Mouse (Mus musculus): ENCODE measurements at regions not wholly inside any gene's neighbourhood (a gene's known extent, or its start where the extent isn't known, plus 50 kb on each side); places are given as distances from the start of the nearest gene placed in this dataset.

DNA sequence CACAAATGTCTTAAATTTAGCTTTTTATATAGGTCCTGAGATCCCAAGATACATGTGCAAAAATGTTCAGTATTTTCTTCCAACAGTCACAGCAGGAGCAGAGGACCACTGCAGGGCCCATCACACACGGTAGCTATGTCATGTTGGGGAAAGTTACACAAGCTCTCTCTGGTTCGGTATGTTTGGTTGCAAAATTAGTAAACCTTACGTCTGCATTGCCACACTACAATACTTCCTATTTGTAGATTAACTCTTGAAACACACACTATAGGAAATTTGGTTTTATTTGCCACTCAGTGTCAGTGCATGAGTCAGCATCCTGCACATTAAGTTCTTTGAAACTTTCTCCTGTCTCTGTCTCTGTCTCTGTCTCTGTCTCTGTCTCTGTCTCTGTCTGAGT lies 82.0 kb downstream of the Cth start:
- H3K9ac ChIP-seq (ENCODE audit: low read depth, low read length), result no peak overlapping the region
- no peaks in the 10 kb centered on the region for H3K27me3 ChIP-seq (ENCODE audit: control insufficient read depth, insufficient read depth, low read length)
- H3K79me2 ChIP-seq (replicated peaks; ENCODE audit: control insufficient read depth, insufficient read depth, low read length), result no peaks in the 10 kb centered on the region
- no peak for TF ChIP-seq POLR2A (IDR thresholded peaks at IDR 0.05; ENCODE audit: insufficient read depth, low read depth, low read length)
- TF ChIP-seq EP300 (IDR thresholded peaks at IDR 0.05; ENCODE audit: insufficient read depth, low read depth, low read length), result no peak
- TF ChIP-seq CTCF (IDR thresholded peaks at IDR 0.05), result no peak
- intact Hi-C loops (cut with DNase I), result no loop called here
- no peak overlapping the region for H3K27ac ChIP-seq
- no peaks in the 10 kb centered on the region for H3K4me1 ChIP-seq (ENCODE audit: control insufficient read depth, insufficient read depth, low read length)
- DNase-seq, result no peak
- H3K36me3 ChIP-seq (ENCODE audit: control insufficient read depth, insufficient read depth, low read length), result no peaks in the 10 kb centered on the region
- no peak overlapping the region for H3K4me3 ChIP-seq
- WGBS, result 58% methylated on average over 3 of the region's 3 CpGs

- no peak for DNase-seq
- H3K27me3 ChIP-seq (ENCODE audit: control insufficient read depth, insufficient read depth, low read length), result no peaks in the 10 kb centered on the region
- H3K9ac ChIP-seq (ENCODE audit: low read depth, low read length), result no peak overlapping the region
- TF ChIP-seq CTCF (IDR thresholded peaks at IDR 0.05) (no peak), EP300 (IDR thresholded peaks at IDR 0.05; ENCODE audit: insufficient read depth, low read depth, low read length) (no peak), POLR2A (IDR thresholded peaks at IDR 0.05; ENCODE audit: insufficient read depth, low read depth, low read length) (no peak)
- intact Hi-C loops (cut with DNase I), result no loop called here
- H3K4me1 ChIP-seq (ENCODE audit: control insufficient read depth, insufficient read depth, low read length), result no peaks in the 10 kb centered on the region
- H3K4me3 ChIP-seq, result no peak overlapping the region
- no peaks in the 10 kb centered on the region for H3K36me3 ChIP-seq (ENCODE audit: control insufficient read depth, insufficient read depth, low read length)
- no peaks in the 10 kb centered on the region for H3K79me2 ChIP-seq (replicated peaks; ENCODE audit: control insufficient read depth, insufficient read depth, low read length)
- WGBS, result 71% methylated on average over 2 of the region's 2 CpGs
- no peak overlapping the region for H3K27ac ChIP-seq
These were observed 83.6 kb downstream of the Cth start for GRCm38 (mm10) chr3:157841164-157841719.

- H3K9ac ChIP-seq (ENCODE audit: low read depth, low read length), result no peak overlapping the region
- TF ChIP-seq EP300 (IDR thresholded peaks at IDR 0.05; ENCODE audit: insufficient read depth, low read depth, low read length) (no peak), POLR2A (IDR thresholded peaks at IDR 0.05; ENCODE audit: insufficient read depth, low read depth, low read length) (no peak), CTCF (IDR thresholded peaks at IDR 0.05) (no peak)
These were observed 120.6 kb downstream of the Cth start for GRCm38 (mm10) chr3:157804307-157804706.

DNA sequence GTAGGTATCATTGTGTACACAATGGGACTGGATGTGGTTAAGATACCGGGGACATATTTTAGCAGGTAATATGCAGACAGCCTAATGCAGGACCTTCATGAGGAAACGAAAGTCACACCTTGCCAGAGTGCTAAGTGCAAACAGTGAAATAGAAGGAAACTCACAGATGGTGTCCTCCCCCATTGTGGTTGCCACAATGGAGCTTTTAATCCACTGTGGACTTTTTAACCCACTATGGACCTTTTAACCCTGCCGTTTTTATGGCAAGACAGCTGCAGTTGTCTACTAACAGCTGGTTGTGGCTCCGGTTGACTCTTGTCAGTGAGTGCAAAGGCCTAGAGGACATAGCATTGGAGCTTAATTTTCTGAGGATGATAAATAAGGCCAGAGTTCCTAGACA lies 121.5 kb downstream of the Cth start:
- H3K79me2 ChIP-seq (replicated peaks; ENCODE audit: control insufficient read depth, insufficient read depth, low read length), result no peaks in the 10 kb centered on the region
- H3K27ac ChIP-seq, result no peak overlapping the region
- TF ChIP-seq CTCF (IDR thresholded peaks at IDR 0.05) (no peak), POLR2A (IDR thresholded peaks at IDR 0.05; ENCODE audit: insufficient read depth, low read depth, low read length) (no peak), EP300 (IDR thresholded peaks at IDR 0.05; ENCODE audit: insufficient read depth, low read depth, low read length) (no peak)
- DNase-seq, result no peak
- no peaks in the 10 kb centered on the region for H3K4me1 ChIP-seq (ENCODE audit: control insufficient read depth, insufficient read depth, low read length)
- no peaks in the 10 kb centered on the region for H3K36me3 ChIP-seq (ENCODE audit: control insufficient read depth, insufficient read depth, low read length)
- no peak overlapping the region for H3K4me3 ChIP-seq
- no peaks in the 10 kb centered on the region for H3K27me3 ChIP-seq (ENCODE audit: control insufficient read depth, insufficient read depth, low read length)
- 82% methylated on average over 4 of the region's 4 CpGs for WGBS
- H3K9ac ChIP-seq (ENCODE audit: low read depth, low read length), result no peak overlapping the region
- intact Hi-C loops (cut with DNase I), result no loop called here

More at GRCm38 (mm10) chr3:157804307-157804706, 120.6 kb downstream of the Cth start:
- Histone ChIP-seq H3K79me2 (replicated peaks; ENCODE audit: control insufficient read depth, insufficient read depth, low read length) (no peaks in the 10 kb centered on the region), H3K4me3 (no peak overlapping the region), H3K27ac (no peak overlapping the region), H3K27me3 (ENCODE audit: control insufficient read depth, insufficient read depth, low read length) (no peaks in the 10 kb centered on the region), H3K4me1 (ENCODE audit: control insufficient read depth, insufficient read depth, low read length) (no peaks in the 10 kb centered on the region), H3K36me3 (ENCODE audit: control insufficient read depth, insufficient read depth, low read length) (no peaks in the 10 kb centered on the region)
- DNase-seq, result no peak
- intact Hi-C loops (cut with DNase I), result no loop called here
- 47% methylated on average over 3 of the region's 3 CpGs for WGBS

- H3K27ac ChIP-seq, result no peak overlapping the region
- DNase-seq, result no peak
- no peak overlapping the region for H3K9ac ChIP-seq (ENCODE audit: low read depth, low read length)
- intact Hi-C loops (cut with DNase I), result no loop called here
- H3K79me2 ChIP-seq (replicated peaks; ENCODE audit: control insufficient read depth, insufficient read depth, low read length), result no peaks in the 10 kb centered on the region
- WGBS, result 45% methylated on average over 4 of the region's 4 CpGs
- H3K27me3 ChIP-seq (ENCODE audit: control insufficient read depth, insufficient read depth, low read length), result no peaks in the 10 kb centered on the region
- no peaks in the 10 kb centered on the region for H3K36me3 ChIP-seq (ENCODE audit: control insufficient read depth, insufficient read depth, low read length)
- H3K4me1 ChIP-seq (ENCODE audit: control insufficient read depth, insufficient read depth, low read length), result no peaks in the 10 kb centered on the region
- H3K4me3 ChIP-seq, result no peak overlapping the region
- TF ChIP-seq CTCF (IDR thresholded peaks at IDR 0.05), result no peak
These were observed 137.2 kb downstream of the Cth start for GRCm38 (mm10) chr3:157787559-157788256.

DNA sequence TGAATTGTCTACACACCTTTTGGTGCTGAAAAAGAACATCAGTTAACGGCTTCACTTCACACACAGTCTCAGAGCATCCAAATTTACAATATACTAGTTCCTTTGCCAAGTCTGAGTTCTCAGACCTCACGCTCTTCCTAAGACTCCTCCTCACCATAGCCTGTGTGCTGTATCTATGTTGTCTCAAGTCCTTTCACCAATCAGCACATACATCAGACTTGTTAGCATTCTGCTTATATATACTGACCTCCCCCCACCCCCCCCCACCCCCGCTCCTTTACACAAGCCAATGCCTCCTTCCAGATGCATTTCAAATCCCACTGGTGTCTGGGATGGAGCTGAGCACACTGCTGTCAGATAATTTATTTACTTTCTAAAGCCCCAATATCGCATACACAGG lies 143.8 kb downstream of the Cth start:
- H3K4me3 ChIP-seq, result no peak overlapping the region
- no peak for DNase-seq
- 60% methylated on average over 4 of the region's 4 CpGs for WGBS
- H3K9ac ChIP-seq (ENCODE audit: low read depth, low read length), result no peak overlapping the region
- intact Hi-C loops (cut with DNase I), result no loop called here
- H3K4me1 ChIP-seq (ENCODE audit: control insufficient read depth, insufficient read depth, low read length), result no peaks in the 10 kb centered on the region
- H3K79me2 ChIP-seq (replicated peaks; ENCODE audit: control insufficient read depth, insufficient read depth, low read length), result no peaks in the 10 kb centered on the region
- no peaks in the 10 kb centered on the region for H3K36me3 ChIP-seq (ENCODE audit: control insufficient read depth, insufficient read depth, low read length)
- no peak for TF ChIP-seq EP300 (IDR thresholded peaks at IDR 0.05; ENCODE audit: insufficient read depth, low read depth, low read length)
- no peak for TF ChIP-seq POLR2A (IDR thresholded peaks at IDR 0.05; ENCODE audit: insufficient read depth, low read depth, low read length)
- TF ChIP-seq CTCF (IDR thresholded peaks at IDR 0.05), result no peak
- no peaks in the 10 kb centered on the region; the same call in 1 of the 2 replicates for H3K27me3 ChIP-seq (ENCODE audit: control insufficient read depth, insufficient read depth, low read length)
- H3K27ac ChIP-seq, result no peak overlapping the region
